Mouse (Mus musculus) heart, adult 2 months (tissue): ENCODE results near the gene Cnot6.

Source experiments
- CTCF ChIP-seq: fragments of 200-600 bp; IDR thresholded peaks from 2 replicates; pipeline ENCODE4 v1.8.1; 2022; ENCODE audit warnings: antibody characterized with exemption, mild to moderate bottlenecking, moderate library complexity
- EP300 ChIP-seq: fragments of 200-500 bp; IDR thresholded peaks from 2 replicates; pipeline ENCODE4 v1.6.1; 2011; ENCODE audit warnings: low read depth, low read length, control low read depth; ENCODE audit not compliant: insufficient read depth
- POLR2A ChIP-seq: fragments of 200-500 bp; IDR thresholded peaks from 2 replicates; pipeline ENCODE4 v1.6.1; 2011; ENCODE audit warnings: mild to moderate bottlenecking, low read depth, low read length, control low read depth; ENCODE audit not compliant: insufficient read depth

DNA sequence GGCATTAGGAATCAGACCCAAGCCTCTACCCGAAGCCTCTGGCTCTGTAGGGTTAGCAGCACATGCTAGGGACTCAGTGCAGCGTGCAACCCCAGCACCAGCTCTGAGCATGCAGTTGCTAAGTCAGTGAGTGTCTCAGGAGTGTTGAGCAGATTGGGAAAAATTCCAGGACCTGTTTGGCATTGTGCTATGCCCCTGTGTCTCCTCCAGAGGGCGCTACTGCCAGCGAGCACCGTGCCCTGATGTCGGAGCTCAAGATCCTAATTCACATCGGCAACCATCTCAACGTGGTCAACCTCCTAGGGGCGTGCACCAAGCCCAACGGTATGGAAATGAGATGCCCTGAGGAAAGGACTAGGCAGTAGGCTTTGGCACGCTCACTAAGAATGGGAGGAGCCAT, 76.1 kb downstream of the Cnot6 start:
- TF ChIP-seq POLR2A (no peak), CTCF (peak; percentile 63), EP300 (no peak)
